Mouse (Mus musculus) layer of hippocampus, adult 2 months (tissue): ENCODE results near the gene Tesmin. TPM values are rescaled to one million over a fixed set of nuclear protein-coding genes. Genes with fewer than 3 reads are reported as not detected.

Experiments
- DNase-seq, 2 experiments: peaks; one replicate each; pipeline ENCODE4 v3.0.0; 2022; ENCODE audit warnings: low spot score in 2 of 2
- H3K27ac ChIP-seq: fragments of 200-600 bp; 2 replicates; pipeline ENCODE4 v1.8.1; 2022
- H3K4me3 ChIP-seq: fragments of 200-600 bp; 2 replicates; pipeline ENCODE4 v1.8.1; 2022; ENCODE audit warnings: mild to moderate bottlenecking
- CTCF ChIP-seq: fragments of 200-600 bp; conservative IDR thresholded peaks from 2 replicates; pipeline ENCODE4 v1.8.1; 2022; ENCODE audit warnings: antibody characterized with exemption, mild to moderate bottlenecking, moderate library complexity
- total RNA-seq, 2 experiments: library from RNA; stranded (reverse); gene quantifications; 2 replicates each; pipeline ENCODE4 v1.2.3; 2021

The Tesmin gene
- total RNA-seq, 2 experiments from 2014 or later: 0.20 to 0.33 TPM

- H3K4me3 ChIP-seq: no peak overlapping the region
- no peak for DNase-seq
- peak; percentile 49 for TF ChIP-seq CTCF
- no peak overlapping the region for H3K27ac ChIP-seq
Measured at GRCm38 (mm10) chr19:3365089-3365488, 23.6 kb upstream of the Tesmin start.

- DNase-seq: no peak
- no peak overlapping the region for H3K27ac ChIP-seq
- TF ChIP-seq CTCF: peak; percentile 26
- H3K4me3 ChIP-seq: no peak overlapping the region
Measured at GRCm38 (mm10) chr19:3368276-3368675, 20.4 kb upstream of the Tesmin start.

- DNase-seq: no peak
- TF ChIP-seq CTCF: no peak
- H3K27ac ChIP-seq: no peak overlapping the region
- H3K4me3 ChIP-seq: no peak overlapping the region
Measured at GRCm38 (mm10) chr19:3373380-3373779, 15.3 kb upstream of the Tesmin start.

GRCm38 (mm10) chr19:3374028-3374427, 14.6 kb upstream of the Tesmin start:
- H3K4me3 ChIP-seq: no peak overlapping the region
- no peak for DNase-seq
- H3K27ac ChIP-seq: no peak overlapping the region
- peak; percentile 46 for TF ChIP-seq CTCF

- TF ChIP-seq CTCF: no peak
- Histone ChIP-seq H3K4me3 (no peak overlapping the region), H3K27ac (no peak overlapping the region)
- no peak for DNase-seq
Measured at GRCm38 (mm10) chr19:3375945-3376495, 12.6 kb upstream of the Tesmin start.

GRCm38 (mm10) chr19:3376966-3377715, 11.5 kb upstream of the Tesmin start:
- Histone ChIP-seq H3K27ac (no peak overlapping the region), H3K4me3 (no peak overlapping the region)
- no peak for TF ChIP-seq CTCF
- no peak for DNase-seq

GRCm38 (mm10) chr19:3378614-3379013, 10.0 kb upstream of the Tesmin start:
- TF ChIP-seq CTCF: no peak
- no peak overlapping the region for H3K4me3 ChIP-seq
- no peak for DNase-seq
- H3K27ac ChIP-seq: no peak overlapping the region

GRCm38 (mm10) chr19:3388061-3388460, 596 bp upstream of the Tesmin start:
- no peak overlapping the region for H3K27ac ChIP-seq
- no peak overlapping the region for H3K4me3 ChIP-seq
- no peak for DNase-seq
- no peak for TF ChIP-seq CTCF

- DNase-seq: peak; percentile 79 to 91
- Histone ChIP-seq H3K4me3 (peak overlapping the region; percentile 61), H3K27ac (peak overlapping the region; percentile 30; the same call in 1 of the 2 replicates)
- peak; percentile 80 for TF ChIP-seq CTCF
Measured at GRCm38 (mm10) chr19:3389089-3389488, 432 bp downstream of the Tesmin start.

GRCm38 (mm10) chr19:3392384-3392783, 3.7 kb downstream of the Tesmin start:
- Histone ChIP-seq H3K27ac (no peak overlapping the region), H3K4me3 (no peak overlapping the region)
- no peak for TF ChIP-seq CTCF
- no peak for DNase-seq

- no peak for DNase-seq
- Histone ChIP-seq H3K27ac (no peak overlapping the region), H3K4me3 (no peak overlapping the region)
- TF ChIP-seq CTCF: no peak
Measured at GRCm38 (mm10) chr19:3394216-3394615, 5.6 kb downstream of the Tesmin start.

- Histone ChIP-seq H3K4me3 (no peak overlapping the region), H3K27ac (no peak overlapping the region)
- no peak for DNase-seq
- TF ChIP-seq CTCF: no peak
Measured at GRCm38 (mm10) chr19:3400057-3400456, 11.4 kb downstream of the Tesmin start.

GRCm38 (mm10) chr19:3401504-3401903, 12.8 kb downstream of the Tesmin start:
- no peak for DNase-seq
- TF ChIP-seq CTCF: no peak
- Histone ChIP-seq H3K27ac (no peak overlapping the region), H3K4me3 (no peak overlapping the region)

- no peak for DNase-seq
- H3K4me3 ChIP-seq: no peak overlapping the region
- no peak for TF ChIP-seq CTCF
- no peak overlapping the region for H3K27ac ChIP-seq
Measured at GRCm38 (mm10) chr19:3401943-3402342, 13.3 kb downstream of the Tesmin start.
